Mouse (Mus musculus): ENCODE results near the gene Ngf. TPM values are rescaled to one million over a fixed set of nuclear protein-coding genes. Genes with fewer than 3 reads are reported as not detected.

Gene Ngf
- 0.84 and 1.0 TPM in 2 replicates for polyA plus RNA-seq (2015; fragmentation: Nextera tagmentation; extraction: Ambion mirVana)

GRCm38 (mm10) chr3:102469713-102470448, at the start of gene Ngf:
TSS of gene Ngf (plus strand) at chr3:102469919.
- H3K4me3 ChIP-seq (ENCODE audit: low read length): peak within 1 kb of the TSS; percentile 39
- no peak within 1 kb of the TSS for H3K27ac ChIP-seq (ENCODE audit: low read depth, low read length)
- H3K36me3 ChIP-seq (ENCODE audit: control insufficient read depth, insufficient read depth, low read length): no peaks in the 10 kb centered on the region
- peak within 1 kb of the TSS; percentile 10 for H3K9ac ChIP-seq (ENCODE audit: low read depth, low read length)
- WGBS: under 1% methylated on average over 43 of the region's 43 CpGs
- ATAC-seq: peak; percentile 75
- H3K9me3 ChIP-seq (ENCODE audit: control insufficient read depth, low read length): no peaks in the 10 kb centered on the region
- no peaks in the 10 kb centered on the region; the same call in 1 of the 2 replicates for H3K4me1 ChIP-seq (ENCODE audit: control insufficient read depth, insufficient read depth, low read depth, low read length)
- peaks cover 26% of the 10 kb centered on the region for H3K27me3 ChIP-seq (replicated peaks; ENCODE audit: control insufficient read depth, insufficient read depth, low read length)
- peak within 1 kb of the TSS; percentile 65 for H3K4me2 ChIP-seq (ENCODE audit: low read length)

GRCm38 (mm10) chr3:102445567-102445966, 24.2 kb upstream of the Ngf start:
- Histone ChIP-seq H3K27me3 (replicated peaks; ENCODE audit: control insufficient read depth, insufficient read depth, low read length) (no peaks in the 10 kb centered on the region), H3K9ac (ENCODE audit: low read depth, low read length) (no peak overlapping the region), H3K4me2 (ENCODE audit: low read length) (no peak overlapping the region), H3K4me1 (ENCODE audit: control insufficient read depth, insufficient read depth, low read depth, low read length) (no peaks in the 10 kb centered on the region), H3K36me3 (ENCODE audit: control insufficient read depth, insufficient read depth, low read length) (no peaks in the 10 kb centered on the region), H3K4me3 (ENCODE audit: low read length) (no peak overlapping the region), H3K9me3 (ENCODE audit: control insufficient read depth, low read length) (no peaks in the 10 kb centered on the region), H3K27ac (ENCODE audit: low read depth, low read length) (no peak overlapping the region)
- ATAC-seq: no peak
- WGBS: 72% methylated on average over 3 of the region's 3 CpGs

DNA sequence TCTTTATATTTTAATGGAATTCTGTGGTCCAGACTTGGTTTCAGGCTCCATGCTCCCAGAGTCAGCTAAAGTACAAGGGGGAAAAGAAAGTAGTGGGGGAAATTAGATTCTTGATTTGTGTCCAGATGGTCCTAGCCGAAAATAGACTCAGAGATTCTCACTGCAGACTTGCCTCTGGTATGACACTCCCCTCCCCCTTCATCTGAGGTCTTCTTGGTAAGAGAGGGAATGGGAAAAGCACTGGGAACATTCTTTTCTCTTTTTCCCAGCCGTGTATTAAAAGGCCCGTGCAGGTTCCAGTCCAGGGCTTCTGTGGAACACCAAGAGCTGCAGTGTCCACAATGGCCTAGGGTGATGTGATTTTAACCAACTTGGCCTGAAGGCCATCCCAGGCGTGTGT, 23.0 kb upstream of the Ngf start:
- Histone ChIP-seq H3K9ac (ENCODE audit: low read depth, low read length) (no peak overlapping the region), H3K36me3 (ENCODE audit: control insufficient read depth, insufficient read depth, low read length) (no peaks in the 10 kb centered on the region), H3K4me2 (ENCODE audit: low read length) (no peak overlapping the region), H3K4me3 (ENCODE audit: low read length) (no peak overlapping the region), H3K9me3 (ENCODE audit: control insufficient read depth, low read length) (no peaks in the 10 kb centered on the region), H3K27ac (ENCODE audit: low read depth, low read length) (no peak overlapping the region), H3K4me1 (ENCODE audit: control insufficient read depth, insufficient read depth, low read depth, low read length) (no peaks in the 10 kb centered on the region), H3K27me3 (replicated peaks; ENCODE audit: control insufficient read depth, insufficient read depth, low read length) (no peaks in the 10 kb centered on the region)
- WGBS: 76% methylated on average over 4 of the region's 4 CpGs
- ATAC-seq: no peak

GRCm38 (mm10) chr3:102454566-102454965, 15.2 kb upstream of the Ngf start:
- 75% methylated on average over 6 of the region's 6 CpGs for WGBS
- Histone ChIP-seq H3K4me1 (ENCODE audit: control insufficient read depth, insufficient read depth, low read depth, low read length) (no peaks in the 10 kb centered on the region), H3K27ac (ENCODE audit: low read depth, low read length) (no peak overlapping the region)

DNA sequence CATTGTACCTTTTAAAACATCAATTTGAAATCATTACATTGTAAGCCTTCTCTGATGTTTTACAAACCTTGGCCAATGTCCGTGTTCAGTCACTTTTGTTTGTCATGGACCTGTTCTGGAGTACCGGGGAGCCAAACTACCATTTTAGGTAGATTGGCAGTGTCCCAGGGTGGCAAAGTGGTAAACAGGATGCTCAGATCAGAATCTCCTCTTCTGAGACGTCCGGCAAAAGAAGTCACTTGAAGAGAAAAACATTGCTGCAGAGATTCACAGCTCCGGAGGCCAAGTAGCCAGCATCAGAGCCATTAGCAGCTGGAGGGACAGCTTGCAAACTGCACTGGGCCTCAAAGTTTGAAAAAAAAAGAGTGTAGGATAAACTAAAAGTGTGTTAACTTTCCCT, 9.2 kb upstream of the Ngf start:
- Histone ChIP-seq H3K27ac (ENCODE audit: low read depth, low read length) (no peak overlapping the region), H3K27me3 (replicated peaks; ENCODE audit: control insufficient read depth, insufficient read depth, low read length) (no peaks in the 10 kb centered on the region), H3K9me3 (ENCODE audit: control insufficient read depth, low read length) (no peaks in the 10 kb centered on the region), H3K4me2 (ENCODE audit: low read length) (no peak overlapping the region), H3K4me1 (ENCODE audit: control insufficient read depth, insufficient read depth, low read depth, low read length) (no peaks in the 10 kb centered on the region), H3K9ac (ENCODE audit: low read depth, low read length) (no peak overlapping the region), H3K36me3 (ENCODE audit: control insufficient read depth, insufficient read depth, low read length) (no peaks in the 10 kb centered on the region), H3K4me3 (ENCODE audit: low read length) (no peak overlapping the region)
- WGBS: 82% methylated on average over 5 of the region's 5 CpGs
- no peak for ATAC-seq

More at GRCm38 (mm10) chr3:102454566-102454965, 15.2 kb upstream of the Ngf start:
- no peak overlapping the region for H3K4me3 ChIP-seq (ENCODE audit: low read length)
- H3K27me3 ChIP-seq (replicated peaks; ENCODE audit: control insufficient read depth, insufficient read depth, low read length): no peaks in the 10 kb centered on the region
- no peak for ATAC-seq
- no peaks in the 10 kb centered on the region for H3K9me3 ChIP-seq (ENCODE audit: control insufficient read depth, low read length)
- H3K4me2 ChIP-seq (ENCODE audit: low read length): no peak overlapping the region
- H3K36me3 ChIP-seq (ENCODE audit: control insufficient read depth, insufficient read depth, low read length): no peaks in the 10 kb centered on the region
- no peak overlapping the region for H3K9ac ChIP-seq (ENCODE audit: low read depth, low read length)

DNA sequence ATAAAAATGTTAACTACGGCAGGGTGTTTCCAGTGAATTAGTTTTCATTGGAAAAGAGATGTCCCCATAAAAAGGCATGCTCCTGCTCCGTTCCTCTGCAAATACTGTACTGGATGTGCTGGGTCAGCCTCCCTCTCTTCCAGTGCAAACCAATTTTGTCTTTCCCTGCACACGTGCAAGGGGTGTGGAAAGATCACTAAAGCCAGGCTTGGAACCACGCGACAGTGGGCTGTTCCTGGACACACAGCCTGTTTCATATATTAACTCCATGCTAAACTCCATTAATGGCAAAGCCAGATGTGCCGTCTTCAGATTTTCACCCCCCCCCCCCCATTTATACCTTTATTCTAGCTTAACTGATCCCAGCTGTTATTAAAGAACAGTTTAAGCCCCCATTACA, 8.7 kb upstream of the Ngf start:
- no peaks in the 10 kb centered on the region for H3K36me3 ChIP-seq (ENCODE audit: control insufficient read depth, insufficient read depth, low read length)
- H3K4me1 ChIP-seq (ENCODE audit: control insufficient read depth, insufficient read depth, low read depth, low read length): no peaks in the 10 kb centered on the region
- no peaks in the 10 kb centered on the region for H3K9me3 ChIP-seq (ENCODE audit: control insufficient read depth, low read length)
- no peak overlapping the region for H3K4me3 ChIP-seq (ENCODE audit: low read length)
- no peak overlapping the region for H3K9ac ChIP-seq (ENCODE audit: low read depth, low read length)
- WGBS: 83% methylated on average over 6 of the region's 6 CpGs
- H3K27ac ChIP-seq (ENCODE audit: low read depth, low read length): no peak overlapping the region
- H3K27me3 ChIP-seq (replicated peaks; ENCODE audit: control insufficient read depth, insufficient read depth, low read length): no peaks in the 10 kb centered on the region
- ATAC-seq: no peak
- H3K4me2 ChIP-seq (ENCODE audit: low read length): no peak overlapping the region

DNA sequence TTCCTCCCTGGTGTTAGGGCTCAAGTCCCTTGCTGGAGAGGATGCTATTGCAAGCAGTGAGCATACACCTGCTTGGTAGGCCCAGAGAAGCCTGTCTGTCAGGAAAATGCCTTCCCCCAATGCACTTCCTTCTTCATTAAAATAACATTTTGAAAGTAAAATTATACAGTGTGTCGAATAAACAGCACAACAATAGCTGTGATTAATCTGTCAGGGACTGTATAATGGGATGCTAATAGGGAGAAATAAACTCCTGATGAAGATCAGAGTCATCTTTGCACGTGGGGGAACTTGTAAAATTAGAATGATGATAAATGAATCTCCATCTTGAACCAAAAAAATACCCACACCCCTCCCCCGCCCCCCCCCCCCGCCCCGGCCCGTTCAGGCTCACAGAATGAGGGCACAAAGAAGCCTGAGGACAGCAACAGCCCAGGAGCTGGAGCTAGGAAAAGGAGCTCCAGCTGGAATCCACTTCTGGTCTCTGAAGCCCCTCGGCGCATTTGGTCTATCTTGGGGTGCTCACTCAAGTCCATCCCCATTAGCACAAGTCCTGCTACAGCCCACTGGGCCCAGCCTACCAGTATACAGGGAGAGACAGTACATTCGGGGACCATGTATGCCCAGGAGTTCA, 6.9 kb upstream of the Ngf start:
- Histone ChIP-seq H3K36me3 (ENCODE audit: control insufficient read depth, insufficient read depth, low read length) (no peaks in the 10 kb centered on the region), H3K9ac (ENCODE audit: low read depth, low read length) (no peak overlapping the region), H3K4me1 (ENCODE audit: control insufficient read depth, insufficient read depth, low read depth, low read length) (no peaks in the 10 kb centered on the region), H3K27ac (ENCODE audit: low read depth, low read length) (no peak overlapping the region), H3K9me3 (ENCODE audit: control insufficient read depth, low read length) (no peaks in the 10 kb centered on the region), H3K27me3 (replicated peaks; ENCODE audit: control insufficient read depth, insufficient read depth, low read length) (no peaks in the 10 kb centered on the region), H3K4me2 (ENCODE audit: low read length) (no peak overlapping the region), H3K4me3 (ENCODE audit: low read length) (no peak overlapping the region)
- no peak for ATAC-seq
- WGBS: 64% methylated on average over 9 of the region's 9 CpGs

GRCm38 (mm10) chr3:102463339-102463738, 6.4 kb upstream of the Ngf start:
- Histone ChIP-seq H3K9me3 (ENCODE audit: control insufficient read depth, low read length) (no peaks in the 10 kb centered on the region), H3K4me1 (ENCODE audit: control insufficient read depth, insufficient read depth, low read depth, low read length) (no peaks in the 10 kb centered on the region), H3K27me3 (replicated peaks; ENCODE audit: control insufficient read depth, insufficient read depth, low read length) (peaks cover 2% of the 10 kb centered on the region; the same call in 1 of the 2 replicates), H3K4me2 (ENCODE audit: low read length) (no peak overlapping the region), H3K4me3 (ENCODE audit: low read length) (no peak overlapping the region), H3K9ac (ENCODE audit: low read depth, low read length) (no peak overlapping the region), H3K27ac (ENCODE audit: low read depth, low read length) (no peak overlapping the region), H3K36me3 (ENCODE audit: control insufficient read depth, insufficient read depth, low read length) (no peaks in the 10 kb centered on the region)
- 88% methylated on average over 2 of the region's 2 CpGs for WGBS
- ATAC-seq: no peak

GRCm38 (mm10) chr3:102466587-102466986, 3.1 kb upstream of the Ngf start:
- Histone ChIP-seq H3K27ac (ENCODE audit: low read depth, low read length) (no peak overlapping the region), H3K4me2 (ENCODE audit: low read length) (no peak overlapping the region)

More at GRCm38 (mm10) chr3:102466587-102466986, 3.1 kb upstream of the Ngf start:
- no peak overlapping the region for H3K4me3 ChIP-seq (ENCODE audit: low read length)
- 26% methylated on average over 3 of the region's 3 CpGs for WGBS
- no peak for ATAC-seq
- no peaks in the 10 kb centered on the region for H3K36me3 ChIP-seq (ENCODE audit: control insufficient read depth, insufficient read depth, low read length)
- H3K9me3 ChIP-seq (ENCODE audit: control insufficient read depth, low read length): no peaks in the 10 kb centered on the region
- H3K9ac ChIP-seq (ENCODE audit: low read depth, low read length): no peak overlapping the region
- H3K27me3 ChIP-seq (replicated peaks; ENCODE audit: control insufficient read depth, insufficient read depth, low read length): peaks cover 24% of the 10 kb centered on the region
- H3K4me1 ChIP-seq (ENCODE audit: control insufficient read depth, insufficient read depth, low read depth, low read length): no peaks in the 10 kb centered on the region; the same call in 1 of the 2 replicates
